Mouse (Mus musculus) left cerebral cortex, postnatal 10 days (tissue): ENCODE measurements around the gene Slc5a8. TPM values are rescaled to one million over a fixed set of nuclear protein-coding genes. Genes with fewer than 3 reads are reported as not detected.

Source experiments
- DNase-seq, 2 experiments: peaks; one replicate each; pipeline ENCODE4 v3.0.0; 2021 to 2022; ENCODE audit warnings: low spot score in 2 of 2, mixed read lengths in 1 of 2; ENCODE audit errors: extremely low spot score in 1 of 2
- intact Hi-C: fragments of 180-260 bp; cut with DNase I; formaldehyde crosslinking; loops from one replicate; pipeline ENCODE4 v1.15.1; 2025
- total RNA-seq, 2 experiments: library from RNA; stranded (reverse); gene quantifications; 2 replicates each; pipeline ENCODE4 v1.2.3; 2021

Gene Slc5a8
- under 1 TPM; 0.06 to 0.09 TPM for total RNA-seq

DNA sequence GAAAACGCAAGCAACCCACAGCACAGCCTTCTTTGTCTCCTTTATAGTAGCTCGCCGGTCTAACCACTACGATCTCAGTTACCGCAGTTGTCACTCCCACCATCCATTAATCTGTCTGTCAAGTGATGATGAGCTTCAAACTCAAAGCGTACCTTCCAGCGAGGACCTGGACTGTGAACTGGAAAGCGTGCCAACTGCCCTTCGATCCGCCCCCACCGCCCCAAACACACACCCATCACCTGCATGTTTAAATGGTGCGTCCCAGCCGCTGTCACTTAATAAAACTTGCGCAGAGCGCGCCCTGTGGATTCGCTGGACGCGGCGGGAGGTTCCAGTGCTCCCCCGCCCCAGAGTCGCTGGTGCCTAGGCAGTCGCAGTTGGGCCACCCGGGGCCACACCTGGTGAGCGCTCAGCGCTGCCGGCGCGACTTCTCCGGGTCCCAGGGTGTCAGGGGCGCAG lies at the start of gene Slc5a8:
Gene Slc5a8 (plus strand): TSS at position 361 of the 459 bp plus-strand sequence.
- intact Hi-C loops = no loop called here
- no peak for DNase-seq

DNA sequence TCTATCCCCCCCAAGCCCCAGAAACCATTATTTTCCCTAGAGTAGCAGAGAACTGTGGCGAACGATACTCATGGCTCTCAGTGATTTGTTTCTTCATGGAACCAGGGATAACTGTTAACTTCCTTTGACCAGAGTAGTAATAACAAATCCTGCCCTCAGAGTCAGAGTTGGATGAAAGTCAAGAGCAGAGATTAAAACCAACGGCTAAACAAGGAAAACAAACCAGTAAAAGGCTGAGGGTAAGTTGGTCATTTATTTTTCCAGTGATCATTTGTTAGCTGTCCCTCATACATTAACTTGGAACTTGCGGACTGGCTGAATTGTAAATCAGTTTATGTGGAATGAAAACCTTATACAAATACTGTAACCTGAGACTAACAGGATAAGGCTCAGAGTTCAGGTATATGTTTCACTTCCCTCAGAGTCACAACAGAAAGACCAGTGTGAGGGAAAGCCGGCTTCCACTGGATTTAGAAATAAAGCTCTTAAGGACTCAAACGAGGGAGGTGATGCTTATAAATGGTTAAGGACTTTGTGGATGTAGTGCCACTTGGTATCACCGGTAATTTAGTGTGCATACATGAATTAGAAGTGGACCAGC lies 36.8 kb upstream of the Slc5a8 start:
- DNase-seq = no peak
- intact Hi-C loops = no loop called here

DNA sequence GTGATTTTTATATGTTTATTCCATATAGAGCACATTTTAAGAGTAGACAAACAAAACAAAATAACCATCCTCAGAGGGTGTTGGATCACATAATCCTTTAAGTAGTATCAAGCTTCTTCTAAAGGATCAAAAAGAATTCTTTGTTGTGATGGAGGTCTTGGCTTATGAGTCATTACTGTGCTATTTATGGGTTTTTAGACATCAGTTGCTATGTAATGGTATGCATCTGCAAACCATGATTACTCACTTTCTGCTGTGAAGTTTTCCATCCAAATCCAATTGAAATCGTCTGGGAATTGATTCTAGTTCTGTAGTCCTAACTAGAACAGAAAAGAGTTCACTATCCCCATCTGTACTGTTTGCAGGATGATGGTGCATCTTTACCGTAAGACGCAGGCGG lies 35.8 kb upstream of the Slc5a8 start:
- intact Hi-C loops = no loop called here
- no peak for DNase-seq

DNA sequence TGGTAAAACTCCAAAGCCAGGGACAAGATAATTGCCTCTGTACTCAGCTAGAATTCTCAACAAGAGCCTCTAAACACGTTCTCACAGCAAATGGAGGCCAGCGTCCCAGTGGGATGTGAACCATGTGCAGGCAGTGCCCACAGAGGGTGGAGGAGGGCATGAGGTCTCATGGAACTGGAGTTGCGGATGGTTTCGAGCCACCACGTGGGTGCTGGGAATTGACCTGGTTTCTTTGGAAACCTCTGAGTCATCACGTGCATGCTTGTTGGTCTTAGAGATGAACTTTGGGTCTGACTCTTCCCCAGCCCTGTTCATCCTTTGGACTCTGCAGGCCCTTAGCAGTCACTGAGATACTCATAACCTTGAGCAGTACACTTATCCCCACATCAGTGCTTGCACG lies 32.5 kb upstream of the Slc5a8 start:
- intact Hi-C loops = no loop called here
- no peak for DNase-seq

DNA sequence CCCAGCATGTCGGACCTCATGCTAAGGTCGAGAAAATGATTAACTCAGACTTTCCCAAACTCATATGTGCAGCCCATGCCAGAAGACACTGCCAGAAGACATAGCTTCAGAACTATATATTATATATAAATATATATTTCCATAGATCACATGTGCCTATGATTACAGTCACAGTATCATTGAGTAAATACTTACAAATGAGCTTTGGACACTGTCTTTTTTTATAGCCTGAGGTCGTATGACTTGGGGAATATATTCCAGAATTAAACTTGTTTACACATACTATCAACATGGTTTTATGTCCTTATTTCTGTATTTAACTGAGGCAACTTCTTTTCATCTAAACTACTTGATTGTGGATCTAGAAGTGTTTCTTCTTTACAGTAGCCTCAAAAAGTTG lies 24.9 kb upstream of the Slc5a8 start:
- intact Hi-C loops = no loop called here
- no peak for DNase-seq

DNA sequence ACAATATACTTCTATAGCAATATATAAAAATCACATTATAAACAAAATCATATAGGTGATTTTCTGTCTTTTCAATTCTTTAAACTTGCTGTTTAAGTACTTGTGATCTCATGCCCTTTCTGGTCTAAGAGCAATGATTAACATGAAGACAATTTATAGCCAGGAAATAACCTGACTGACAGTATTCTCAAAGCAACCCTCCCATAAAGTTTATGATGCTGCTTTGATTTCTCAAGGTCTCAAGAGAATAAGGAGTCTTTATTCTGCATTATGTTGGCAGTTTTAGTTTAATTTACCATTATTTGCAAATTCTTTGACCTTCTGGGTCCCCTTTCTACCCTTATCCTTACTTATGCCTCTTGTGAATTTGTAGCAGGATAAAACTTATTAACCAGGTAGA lies 24.4 kb upstream of the Slc5a8 start:
- intact Hi-C loops = no loop called here
- no peak for DNase-seq

DNA sequence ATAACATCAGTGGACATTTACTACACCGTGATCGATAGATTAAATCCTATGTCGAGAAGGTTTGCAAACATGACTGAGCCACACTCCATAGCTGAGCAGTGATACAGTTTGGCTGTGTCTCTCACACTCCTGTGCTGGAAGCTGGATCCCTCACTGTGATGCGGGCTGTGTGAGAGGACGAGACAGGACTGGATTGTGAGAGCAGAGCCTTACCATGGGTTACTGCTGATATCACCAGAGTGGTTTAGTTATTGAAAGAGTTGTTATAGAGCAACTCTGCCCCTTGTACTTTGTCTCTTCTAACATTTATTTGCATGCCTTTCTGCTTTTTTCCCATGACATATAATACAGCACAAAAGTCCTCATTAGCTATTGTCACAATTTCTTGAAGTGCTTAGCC lies 23.5 kb upstream of the Slc5a8 start:
- intact Hi-C loops = no loop called here
- DNase-seq = no peak

DNA sequence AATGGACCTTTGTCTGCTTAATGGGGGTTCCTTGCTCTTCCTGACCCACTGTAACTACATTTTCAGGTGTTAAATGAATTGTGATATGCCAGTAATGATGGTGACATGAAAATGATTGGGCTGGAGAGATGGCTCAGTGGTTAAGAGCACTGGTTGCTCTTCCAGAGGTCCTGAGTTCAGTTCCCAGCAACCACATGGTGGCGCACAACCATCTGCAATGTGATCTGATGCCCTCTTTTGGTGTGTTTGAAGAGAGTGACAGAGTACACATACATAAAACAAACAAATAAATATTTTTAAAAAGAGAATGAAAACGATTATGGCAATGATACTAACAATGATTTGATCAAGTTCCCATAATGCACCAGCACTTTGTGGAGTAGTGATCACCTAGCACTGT lies 19.8 kb upstream of the Slc5a8 start:
- DNase-seq = no peak
- intact Hi-C loops = no loop called here

DNA sequence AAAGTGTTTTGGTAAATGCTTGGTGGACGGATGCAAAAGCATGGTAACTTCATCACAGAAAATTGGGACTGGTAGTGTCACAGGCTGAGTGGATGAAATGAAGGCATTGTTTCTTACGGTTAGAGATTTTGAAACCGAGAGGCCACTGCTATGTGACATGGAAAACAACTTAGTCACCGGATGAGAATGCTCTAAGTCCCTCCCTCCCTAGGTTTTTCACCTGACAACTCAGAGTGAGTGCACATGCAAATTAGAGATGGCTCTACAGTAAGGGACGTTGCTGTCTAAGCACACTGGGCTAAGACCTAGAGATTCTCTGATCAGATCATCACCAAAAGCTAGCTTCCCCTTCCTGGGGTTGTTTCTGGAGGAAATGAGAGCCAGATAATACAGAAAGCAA lies 10.9 kb upstream of the Slc5a8 start:
- intact Hi-C loops = no loop called here
- no peak for DNase-seq

DNA sequence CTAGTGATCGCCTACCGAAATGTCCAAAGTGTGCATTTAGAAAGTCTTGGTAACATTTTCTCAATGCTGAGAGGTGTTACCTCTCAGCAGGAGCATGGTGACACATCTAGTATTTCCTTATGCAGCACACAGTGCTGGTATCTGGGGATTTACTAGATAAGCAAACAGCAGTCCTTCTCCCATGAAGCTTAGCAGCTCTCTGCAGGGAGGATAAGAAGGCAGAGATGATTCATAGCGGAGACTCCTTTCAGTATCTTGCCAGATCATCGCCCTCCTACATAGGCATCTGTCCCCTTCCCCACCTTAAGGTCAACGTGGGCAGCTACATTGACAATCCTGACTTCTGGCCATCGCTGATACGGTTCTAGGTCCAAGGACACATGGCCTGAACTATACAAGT lies 8.4 kb upstream of the Slc5a8 start:
- intact Hi-C loops = no loop called here

DNA sequence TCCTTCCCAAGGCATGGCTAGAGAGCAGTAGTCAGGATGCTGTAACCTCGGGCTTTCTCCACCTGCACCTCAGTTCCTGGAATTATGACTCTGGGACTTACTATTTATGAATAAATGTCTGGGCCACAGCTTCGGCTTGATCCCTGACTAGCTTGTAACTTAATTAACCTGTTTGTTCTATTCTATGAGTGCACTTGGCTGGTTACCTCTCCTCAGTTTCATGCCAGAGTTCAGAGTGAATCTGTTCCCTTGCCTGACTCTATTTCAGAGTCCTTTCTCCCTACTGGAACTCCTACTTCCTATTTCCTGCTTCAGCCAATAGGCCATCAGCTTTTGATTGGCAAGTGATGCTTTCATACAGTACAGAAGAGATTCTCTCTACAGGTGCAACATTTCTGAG lies 2.1 kb upstream of the Slc5a8 start:
- intact Hi-C loops = no loop called here
- no peak for DNase-seq

More for the DNA sequence above, 8.4 kb upstream of the Slc5a8 start:
- DNase-seq = no peak

DNA sequence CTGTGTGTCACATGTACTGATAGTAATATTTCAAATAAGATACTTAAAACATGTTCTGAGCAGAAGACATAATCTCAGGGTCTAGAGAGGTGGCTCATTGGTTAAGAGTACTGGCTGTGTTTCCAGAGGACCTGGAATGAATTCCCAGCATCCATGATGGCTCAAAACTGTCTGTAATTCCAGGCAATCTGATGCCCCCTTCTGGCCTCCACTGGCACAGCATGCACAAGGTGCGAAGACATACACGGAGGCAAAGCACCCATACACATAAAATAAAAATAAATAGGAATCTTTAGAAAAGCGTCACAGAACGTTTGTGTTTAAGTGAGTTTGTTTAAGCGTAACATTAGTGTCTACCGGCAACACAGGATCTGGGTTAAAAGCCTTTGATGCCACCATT lies 956 bp upstream of the Slc5a8 start:
- intact Hi-C loops = no loop called here

DNA sequence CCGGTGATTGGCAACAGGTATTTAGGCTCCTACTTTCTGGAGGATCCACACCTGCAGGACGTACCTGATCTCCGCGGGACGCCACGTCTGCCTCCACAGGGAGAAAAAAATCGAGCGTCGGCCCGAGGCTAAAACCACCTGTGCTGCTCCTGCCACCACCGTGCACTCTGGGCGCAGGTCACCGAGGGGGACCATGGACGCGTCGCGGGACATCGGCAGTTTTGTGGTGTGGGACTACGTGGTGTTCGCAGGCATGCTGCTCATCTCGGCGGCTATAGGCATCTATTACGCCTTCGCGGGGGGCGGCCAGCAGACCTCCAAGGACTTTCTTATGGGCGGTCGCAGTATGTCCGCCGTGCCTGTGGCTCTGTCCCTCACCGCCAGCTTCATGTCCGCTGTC lies 322 bp downstream of the Slc5a8 start:
- peak in 1 of 2 experiments; percentile 18 for DNase-seq
- intact Hi-C loops = no loop called here

More for the DNA sequence above, 956 bp upstream of the Slc5a8 start:
- no peak for DNase-seq

DNA sequence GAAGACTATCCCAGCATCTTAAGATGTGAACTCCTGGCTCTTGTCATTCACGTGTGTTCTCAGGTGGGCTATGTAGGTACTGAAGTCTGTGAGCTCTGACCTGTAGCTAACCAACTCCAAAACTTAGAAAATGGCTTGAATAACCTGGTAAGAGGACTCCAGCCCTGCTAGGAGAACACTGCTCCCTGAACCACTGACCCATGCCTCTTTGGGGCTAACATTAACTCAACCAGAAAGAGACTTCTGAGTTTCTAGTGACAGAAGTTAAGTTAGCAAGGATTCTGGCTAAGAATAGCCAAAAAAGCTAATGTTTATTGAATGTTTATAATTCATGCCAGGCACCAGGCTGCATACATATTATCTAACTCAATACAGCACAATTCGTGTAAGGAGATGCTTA lies 2.6 kb downstream of the Slc5a8 start:
- DNase-seq = no peak
- intact Hi-C loops = no loop called here

DNA sequence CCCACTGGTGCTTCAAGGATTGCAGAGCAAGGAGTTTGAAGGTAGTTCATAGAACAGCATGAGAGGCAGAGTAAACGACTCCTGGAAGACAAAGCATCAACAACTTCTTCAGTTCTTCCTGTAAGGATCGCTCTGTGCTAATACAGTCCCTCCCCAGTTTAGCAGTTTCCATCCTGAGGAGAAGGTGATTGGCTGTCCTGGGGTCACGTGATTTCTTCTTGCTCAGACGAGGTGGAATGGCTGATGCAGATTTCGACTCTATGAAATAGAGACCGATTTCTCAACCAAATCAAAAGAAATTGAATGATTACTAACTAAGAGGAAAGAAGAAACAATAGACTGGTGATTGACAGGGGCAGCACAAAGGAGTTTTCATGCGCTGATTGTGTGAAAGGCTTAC lies 5.6 kb downstream of the Slc5a8 start:
- intact Hi-C loops = no loop called here
- DNase-seq = no peak

DNA sequence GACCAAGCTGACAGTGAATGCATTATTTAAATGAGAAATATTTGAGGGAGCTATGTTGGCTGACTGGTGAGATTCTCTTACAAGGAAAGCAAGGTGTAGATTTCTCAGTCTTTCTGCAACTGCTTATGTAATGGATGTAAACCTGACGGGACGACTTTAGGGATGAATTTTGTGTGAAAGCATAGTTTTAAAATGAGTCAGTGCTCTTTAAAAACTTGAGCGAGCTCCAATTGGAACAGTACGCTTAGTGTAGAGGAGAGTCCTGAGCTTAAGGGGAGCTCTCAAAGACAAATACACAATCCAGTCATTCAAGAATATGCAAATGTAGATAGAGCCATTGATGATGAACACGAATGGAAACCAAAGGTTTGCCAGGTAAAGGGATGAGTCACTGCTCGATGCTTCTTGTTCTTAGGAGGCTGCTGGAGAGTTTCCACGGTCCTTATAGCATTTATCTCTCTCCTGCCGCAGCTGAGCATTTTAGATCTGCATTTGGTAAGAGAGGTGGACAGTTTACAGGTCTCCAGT lies 6.8 kb downstream of the Slc5a8 start:
- no peak for DNase-seq
- intact Hi-C loops = no loop called here

DNA sequence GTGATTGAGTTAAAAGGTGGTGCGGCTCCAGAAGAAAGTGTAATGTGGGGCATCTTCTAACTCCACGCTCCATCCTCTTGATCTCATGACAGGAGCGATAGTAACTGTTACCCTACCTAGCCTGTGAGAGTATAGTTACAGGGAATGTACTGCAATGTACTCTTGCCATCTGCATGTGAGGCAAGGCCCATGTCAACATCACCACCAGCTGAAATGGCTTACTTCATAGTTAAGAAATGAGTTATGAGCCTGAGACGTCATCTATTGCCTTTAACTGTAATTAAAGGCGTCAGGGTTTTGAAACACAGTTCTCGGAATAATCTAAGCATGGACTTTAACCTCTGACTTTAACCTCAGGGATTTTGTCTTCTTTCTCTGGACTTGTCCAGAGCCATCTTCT lies 11.2 kb downstream of the Slc5a8 start:
- DNase-seq = no peak
- intact Hi-C loops = no loop called here

DNA sequence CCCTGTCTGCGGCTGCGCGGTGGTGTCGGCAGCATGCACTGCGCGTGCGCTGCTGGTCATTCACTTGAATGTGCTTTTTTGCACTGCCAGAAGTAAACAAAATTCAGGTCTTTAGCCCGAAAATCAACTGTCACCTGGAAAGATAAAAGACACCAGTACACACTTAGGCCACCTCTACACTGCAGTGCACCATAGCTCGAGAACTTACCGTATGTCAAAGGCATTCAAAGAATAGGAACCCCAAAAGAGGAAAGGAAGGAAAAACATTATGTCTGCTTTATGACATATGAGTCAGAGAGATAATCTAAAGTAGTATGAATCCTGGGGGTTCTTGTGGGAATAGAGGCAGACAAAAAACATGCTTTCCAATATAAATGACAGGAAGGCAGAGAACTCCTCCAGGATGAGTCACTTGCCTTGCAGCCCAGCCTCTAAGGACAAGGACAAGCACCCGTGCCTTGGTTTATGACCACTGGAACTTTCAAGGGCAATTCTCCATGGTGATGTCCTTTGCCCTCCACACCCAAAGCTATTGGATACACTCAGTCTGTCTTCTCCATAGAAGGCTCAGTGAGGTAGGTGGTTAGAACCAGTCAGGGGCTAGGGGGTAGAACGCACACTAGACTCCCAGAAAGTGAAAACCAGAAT lies 64.0 kb downstream of the Slc5a8 start:
- DNase-seq = no peak
- intact Hi-C loops = no loop called here

DNA sequence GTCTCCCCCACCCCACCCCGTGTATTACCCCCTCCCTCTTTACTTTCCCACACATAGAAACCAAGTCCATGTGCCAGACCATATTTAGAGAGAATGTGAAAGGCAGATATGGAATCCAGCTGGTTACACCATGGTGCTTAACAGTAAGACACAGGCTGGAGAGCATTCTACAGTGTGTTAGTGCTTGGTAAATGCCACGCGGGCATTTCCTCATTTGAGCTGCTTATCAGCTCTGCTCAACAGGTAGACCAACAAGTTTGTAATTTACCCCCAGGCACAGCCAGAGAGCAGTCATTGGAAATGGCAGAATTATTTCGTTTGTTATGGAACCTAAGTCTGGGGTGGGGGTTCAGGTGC lies 64.5 kb downstream of the Slc5a8 start:
- intact Hi-C loops = no loop called here

DNA sequence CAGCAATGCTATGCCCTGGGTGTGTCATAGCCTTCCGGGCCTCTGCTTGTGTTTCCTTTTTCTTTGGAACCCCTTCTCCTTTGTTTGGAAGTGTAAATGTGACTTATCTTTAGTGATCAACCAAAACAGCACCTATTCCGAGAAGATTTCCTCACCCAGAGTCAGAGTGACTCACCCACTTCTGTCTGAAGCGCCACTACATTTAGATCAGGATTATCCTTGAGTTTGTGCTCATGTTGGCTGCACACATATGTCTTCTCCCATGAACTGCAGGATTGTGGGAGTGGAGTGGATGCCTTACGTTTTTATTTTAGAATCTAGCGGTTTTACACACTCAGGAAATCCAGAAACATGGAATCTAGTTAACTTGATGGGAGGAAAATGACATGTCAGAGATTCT lies 75.0 kb downstream of the Slc5a8 start:
- intact Hi-C loops = no loop called here
- no peak for DNase-seq

More for the DNA sequence above, 64.5 kb downstream of the Slc5a8 start:
- DNase-seq = no peak

DNA sequence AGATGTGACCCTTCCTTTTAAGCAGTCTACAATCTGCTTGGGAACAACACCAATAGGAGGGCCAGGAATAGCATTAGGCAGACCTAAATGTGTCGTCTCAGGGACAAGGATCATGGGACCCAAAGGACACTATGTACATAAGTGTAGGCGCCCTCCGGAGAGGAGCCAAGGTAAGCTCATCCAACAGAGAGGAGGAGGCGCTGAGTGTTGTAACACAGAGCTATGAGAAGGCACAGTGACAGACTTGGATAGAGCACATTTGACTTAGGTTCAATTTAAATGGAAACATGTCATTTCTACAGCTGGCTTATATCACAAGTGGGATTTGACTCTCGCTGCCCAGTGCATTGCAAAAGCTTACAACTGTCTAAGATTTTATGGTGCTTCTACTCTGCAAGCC lies 82.8 kb downstream of the Slc5a8 start:
- DNase-seq = no peak
- intact Hi-C loops = no loop called here
